Mouse (Mus musculus) layer of hippocampus, postnatal 36 days (tissue): ENCODE measurements around the gene Pde6c. TPM values are rescaled to one million over a fixed set of nuclear protein-coding genes. Genes with fewer than 3 reads are reported as not detected.
A peak's percentile ranks its signal among the peaks of the same experiment; 100 is the strongest.

Experiments used
- DNase-seq, 2 experiments: peaks; one replicate each; pipeline ENCODE4 v3.0.0; 2022
- total RNA-seq, 2 experiments: library from RNA; stranded (reverse); gene quantifications; 2 replicates each; pipeline ENCODE4 v1.2.3; 2021

The Pde6c gene
- total RNA-seq, 2 experiments from 2014 or later = not detected

DNA sequence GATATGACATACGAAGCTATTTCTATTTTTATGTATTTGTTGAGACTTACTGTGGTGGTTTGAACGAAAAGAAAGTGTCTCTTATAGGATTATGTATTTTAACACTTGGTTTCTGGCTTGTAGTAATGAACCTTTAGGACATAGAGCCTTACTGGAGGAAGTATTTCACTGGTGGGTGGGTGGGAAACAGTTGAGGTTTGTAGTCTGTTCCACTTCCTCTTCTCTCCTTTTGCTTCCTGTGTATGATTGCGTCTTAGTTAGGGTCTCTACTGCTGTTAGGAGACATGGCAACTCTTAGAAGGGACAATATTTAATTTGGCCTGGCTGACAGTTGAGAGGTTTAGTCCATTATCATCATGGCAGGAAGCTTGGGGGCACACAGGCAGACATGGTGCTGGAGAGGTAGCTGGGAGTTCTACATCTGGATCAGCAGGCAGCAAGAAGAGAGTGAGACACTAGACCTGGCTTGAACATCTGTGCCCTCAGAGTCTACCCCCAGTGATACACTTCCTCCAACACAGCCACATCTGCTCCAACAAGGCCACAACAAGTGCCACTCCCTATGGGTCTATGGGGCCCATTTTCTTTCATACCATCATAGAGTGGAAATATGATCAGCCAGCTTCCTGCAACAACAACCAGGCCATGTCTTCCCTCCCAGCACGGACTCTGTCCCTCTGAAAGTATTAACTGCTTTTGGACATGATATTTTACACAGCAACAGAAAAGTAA lies 11.1 kb downstream of the Pde6c start:
- DNase-seq = no peak

DNA sequence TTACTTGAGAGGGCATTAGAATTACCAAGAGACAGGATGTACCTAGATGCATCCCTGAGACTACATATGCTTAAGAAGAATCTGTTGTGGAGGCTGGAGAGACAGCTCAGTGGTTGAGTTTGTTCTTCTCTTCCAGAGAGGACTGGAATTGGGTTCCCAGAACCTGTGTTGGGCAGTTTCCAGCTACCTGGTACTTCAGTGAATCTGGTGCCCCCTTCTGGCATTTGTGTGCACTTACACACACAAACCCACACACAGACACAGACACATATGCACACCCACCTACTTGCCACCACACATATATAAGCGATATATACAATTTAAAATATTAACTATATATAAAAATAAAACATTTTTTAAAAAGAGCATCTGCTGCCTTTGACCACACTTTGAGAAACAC lies 23.7 kb downstream of the Pde6c start:
- no peak for DNase-seq

DNA sequence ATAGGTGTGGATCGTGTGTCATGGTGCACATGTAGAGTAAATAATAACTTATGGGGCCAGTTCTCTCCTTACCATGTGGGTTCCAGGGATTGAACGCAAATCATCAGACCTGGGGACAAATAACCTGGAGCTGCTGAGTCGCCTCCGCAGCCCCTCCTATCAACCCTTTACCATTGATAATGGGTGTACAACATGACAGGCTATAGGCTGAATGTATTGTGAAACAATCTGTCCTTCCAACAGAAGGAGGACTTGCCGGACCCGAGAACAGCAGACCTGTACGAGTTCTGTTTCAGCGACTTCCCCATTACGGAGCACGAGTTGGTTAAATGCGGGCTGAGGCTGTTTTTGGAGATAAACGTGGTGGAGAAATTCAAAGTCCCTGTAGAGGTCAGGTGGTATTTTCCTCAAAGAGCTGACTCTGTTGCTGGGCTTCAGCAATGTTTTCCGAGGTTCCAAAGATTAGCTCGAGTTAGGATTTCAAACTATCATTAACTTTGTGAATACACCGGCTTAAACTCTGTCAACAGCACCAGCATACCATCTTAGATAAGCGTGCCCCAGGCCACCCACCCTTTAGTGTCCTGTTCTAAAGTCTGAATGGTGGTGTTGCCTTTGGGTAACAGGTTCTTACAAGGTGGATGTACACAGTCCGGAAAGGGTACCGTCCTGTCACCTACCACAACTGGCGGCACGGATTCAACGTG lies 29.2 kb downstream of the Pde6c start:
- DNase-seq = no peak

DNA sequence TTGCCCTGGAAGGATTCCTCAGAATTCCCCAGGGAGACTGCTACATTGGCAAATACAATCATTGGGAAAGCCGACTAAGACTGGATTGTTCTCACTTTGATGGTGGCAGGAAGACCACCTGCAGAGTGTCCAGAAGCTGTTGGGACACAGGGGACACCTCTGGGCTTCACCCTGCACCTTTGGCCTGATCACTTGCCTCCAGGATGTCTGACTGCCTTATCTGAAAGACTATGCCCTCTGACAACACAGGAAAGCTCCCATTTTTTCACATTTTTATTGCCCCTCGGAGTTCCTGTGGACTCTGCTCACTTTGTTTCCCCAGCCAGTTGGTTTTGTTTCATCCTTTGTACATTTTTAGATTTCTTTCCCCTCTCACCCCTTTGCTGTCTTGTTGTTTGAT lies 32.1 kb downstream of the Pde6c start:
- DNase-seq = no peak

DNA sequence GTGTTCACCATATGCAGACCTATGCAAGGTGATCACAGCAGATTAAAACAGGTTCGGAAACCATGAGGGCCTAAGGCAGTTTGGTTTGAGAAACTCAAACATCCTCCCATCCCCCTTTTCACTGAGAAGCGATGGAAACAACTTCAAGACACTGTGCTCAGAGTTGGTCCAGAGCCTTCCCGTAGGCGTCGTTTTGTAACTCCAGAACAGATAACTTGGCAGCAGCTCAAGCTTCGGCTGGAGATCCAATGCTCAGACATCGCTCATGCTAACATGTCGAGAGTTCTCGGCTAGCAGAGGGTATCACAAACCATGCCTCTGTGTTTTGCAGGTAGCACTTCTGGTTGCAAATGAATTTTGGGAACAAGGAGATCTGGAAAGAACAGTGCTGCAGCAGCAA lies 47.1 kb downstream of the Pde6c start:
- no peak for DNase-seq

DNA sequence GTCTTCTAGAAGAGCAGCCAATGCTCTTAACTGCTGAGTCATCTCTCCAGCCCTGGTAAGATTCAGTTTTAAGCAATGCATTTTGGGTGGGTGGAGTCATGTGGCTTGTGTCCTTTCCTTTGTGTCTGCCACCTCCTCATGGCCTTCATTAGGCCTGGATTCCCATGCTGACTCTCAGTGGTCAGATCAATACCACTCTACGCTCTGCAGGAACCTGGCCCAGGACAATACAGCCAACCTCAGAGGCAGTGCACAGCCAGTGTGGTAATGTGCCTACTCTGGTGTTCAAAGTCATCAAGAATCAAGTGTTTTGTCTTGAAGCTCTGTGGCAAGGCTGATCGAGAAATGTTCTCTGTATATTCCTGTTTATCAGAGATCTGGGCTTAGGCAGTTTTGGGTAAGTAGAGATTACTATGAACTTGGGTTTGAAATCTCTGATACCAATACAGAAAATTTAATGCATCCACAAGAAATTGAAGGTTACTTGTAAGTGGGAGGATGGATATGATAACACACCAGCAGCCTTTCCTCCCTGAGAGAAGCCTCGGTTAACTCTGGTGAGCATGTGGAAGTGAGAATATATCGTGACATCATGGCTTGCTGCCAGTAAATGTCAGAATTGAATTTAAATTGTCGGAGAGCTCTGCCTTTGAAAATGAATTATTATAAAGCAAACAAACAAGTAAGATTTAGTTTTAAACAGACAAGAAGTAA lies 54.2 kb downstream of the Pde6c start:
- no peak for DNase-seq

DNA sequence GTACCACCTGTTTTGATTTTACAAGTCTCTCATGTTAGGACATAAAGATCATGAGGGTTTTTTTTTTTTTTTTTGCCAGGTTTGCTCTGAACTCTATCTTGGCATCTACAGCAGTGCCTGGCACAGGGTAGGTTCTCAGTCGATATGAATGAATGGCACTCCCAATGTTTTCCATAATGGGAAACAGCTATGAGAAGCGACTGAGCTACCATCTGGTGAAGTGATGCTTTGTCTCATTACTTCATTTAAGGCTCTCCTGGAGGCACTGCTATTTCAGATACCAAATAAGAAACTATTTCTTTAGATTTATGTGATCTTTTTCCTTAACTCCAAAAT lies 54.7 kb downstream of the Pde6c start:
- DNase-seq = no peak

DNA sequence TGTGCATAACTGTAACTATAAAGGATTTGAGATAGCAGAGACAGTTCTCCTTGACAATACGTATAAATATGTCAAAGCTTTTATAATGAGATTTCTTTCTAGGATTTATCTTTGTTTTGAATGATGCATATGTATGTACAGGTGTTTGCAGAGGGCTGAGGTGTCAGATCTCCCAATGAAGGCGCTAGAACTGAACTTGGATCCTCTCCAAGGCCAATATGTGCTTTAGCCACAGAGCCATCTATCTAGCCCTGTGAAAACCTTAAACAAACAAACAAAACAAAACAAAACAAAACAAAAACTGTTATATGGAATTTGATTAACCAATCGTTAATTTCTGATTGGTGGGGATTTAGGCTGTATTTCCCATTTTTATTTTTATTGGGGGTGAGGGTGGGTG lies 58.0 kb downstream of the Pde6c start:
- no peak for DNase-seq

DNA sequence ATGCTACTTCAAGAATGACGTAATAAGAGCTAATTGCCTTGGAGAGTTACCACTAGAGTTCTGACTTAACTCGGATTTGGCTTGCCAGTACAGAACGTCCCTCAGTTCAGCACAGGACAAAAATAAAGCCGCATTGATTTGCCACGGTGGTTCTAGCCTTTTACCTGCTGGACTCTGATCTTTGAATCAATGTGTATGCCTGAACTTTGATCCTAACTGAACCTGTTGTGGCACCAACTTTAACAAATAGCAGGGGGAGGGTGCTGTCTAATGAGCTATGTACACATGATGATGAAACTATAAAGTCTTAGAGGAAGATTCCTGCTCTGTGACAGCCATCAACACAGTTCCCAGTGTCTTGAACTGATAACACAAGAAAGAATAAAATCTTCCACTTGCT lies 58.9 kb downstream of the Pde6c start:
- DNase-seq = no peak

DNA sequence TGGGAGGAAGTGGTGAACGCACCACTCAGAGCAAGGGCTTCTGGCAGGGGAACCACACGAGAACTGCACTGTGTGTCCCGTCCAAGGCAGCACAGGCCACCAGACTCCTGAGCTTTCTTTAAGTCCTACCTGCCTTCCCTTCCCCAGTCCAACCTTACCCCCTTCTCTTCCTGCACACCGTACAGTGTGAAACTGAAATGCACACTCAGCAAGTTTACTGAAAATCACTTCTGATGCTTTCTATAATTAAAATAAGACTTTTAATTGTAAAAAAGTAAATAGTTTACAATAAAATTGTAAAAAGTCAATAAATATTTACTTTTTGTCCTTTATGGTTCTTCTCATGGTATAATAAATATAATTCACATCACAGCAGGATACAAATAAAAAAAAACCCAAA lies 62.7 kb downstream of the Pde6c start:
- DNase-seq = no peak

DNA sequence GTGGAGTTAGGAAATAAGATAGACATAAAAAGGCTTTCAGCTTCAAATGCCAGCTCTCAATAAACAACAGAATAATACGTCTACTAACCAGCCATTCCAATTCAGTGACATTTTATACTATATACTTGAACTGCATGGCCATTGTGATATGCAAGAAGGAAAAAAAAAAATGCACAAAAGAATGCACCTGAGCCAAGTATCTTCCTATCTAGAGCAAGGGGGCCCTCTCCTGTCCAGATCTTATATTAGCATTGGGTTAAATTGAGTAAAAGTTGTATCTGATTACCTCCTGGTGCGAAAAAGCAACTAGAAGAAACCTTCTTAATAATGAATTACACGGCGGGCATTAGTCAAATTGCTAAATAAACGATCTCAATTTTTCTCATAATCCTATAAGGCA lies 66.2 kb downstream of the Pde6c start:
- no peak for DNase-seq

DNA sequence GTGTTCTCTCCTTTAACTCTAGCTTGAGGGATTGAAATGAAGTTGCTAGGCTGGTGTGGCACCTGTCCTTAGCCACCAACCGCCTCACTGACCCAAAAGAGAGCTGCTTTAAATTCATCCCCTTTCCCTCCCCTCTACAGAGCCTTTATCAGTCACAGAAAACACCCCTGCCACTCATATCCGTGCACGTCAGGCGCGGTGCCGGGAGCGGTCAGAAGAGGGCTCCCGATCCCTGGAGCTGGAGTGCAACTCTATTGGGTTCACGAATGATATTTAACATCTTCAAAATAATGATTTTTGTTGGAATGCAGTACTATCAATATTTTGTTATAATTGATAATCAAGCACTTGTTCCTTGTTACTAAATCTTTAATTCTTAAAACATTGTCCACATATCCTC lies 74.1 kb downstream of the Pde6c start:
- DNase-seq = peak; percentile 30 to 45

DNA sequence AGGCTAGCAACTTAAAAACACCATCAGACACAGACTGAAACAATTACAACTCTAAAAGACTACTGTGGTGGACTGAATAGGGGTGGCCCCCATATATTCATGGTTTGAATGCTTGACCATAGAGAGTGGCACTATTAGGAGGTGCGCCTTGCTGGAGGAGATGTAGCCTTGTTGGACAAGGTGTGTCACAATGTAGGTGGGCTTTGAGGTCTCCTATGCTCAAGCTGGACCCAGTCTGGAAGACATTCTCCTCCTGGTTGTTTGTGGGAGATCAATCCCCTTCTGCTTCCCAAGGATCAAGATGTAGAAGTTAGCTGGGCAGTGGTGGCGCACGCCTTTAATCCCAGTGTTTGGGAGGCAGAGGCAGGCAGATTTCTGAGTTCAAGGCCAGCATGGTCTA lies 85.1 kb downstream of the Pde6c start:
- no peak for DNase-seq

DNA sequence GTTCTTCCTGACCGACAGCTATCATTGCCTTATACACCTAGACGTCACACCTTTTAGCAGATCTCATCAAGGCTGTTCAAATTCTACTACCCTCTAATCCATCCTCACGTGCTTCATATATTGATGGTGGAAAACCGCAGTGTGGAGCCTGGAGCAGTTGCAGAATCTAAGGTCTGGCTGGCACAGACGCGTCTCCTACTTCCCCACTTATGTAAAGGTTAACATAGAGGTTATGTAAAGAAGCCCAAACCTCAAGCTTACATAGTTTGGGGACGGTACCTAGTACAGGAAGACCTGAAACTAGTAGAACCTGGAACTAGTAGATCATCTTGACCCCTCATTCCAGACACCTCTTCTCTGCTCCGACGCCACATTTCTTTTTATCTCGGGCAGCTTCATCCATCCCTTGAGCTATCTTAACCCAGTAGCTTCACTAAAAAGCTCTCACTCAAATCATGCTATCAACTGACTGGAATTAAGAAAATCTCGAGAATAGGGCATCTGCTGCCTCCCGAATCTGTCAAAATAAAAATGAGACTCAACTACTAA lies 90.8 kb downstream of the Pde6c start:
- no peak for DNase-seq

DNA sequence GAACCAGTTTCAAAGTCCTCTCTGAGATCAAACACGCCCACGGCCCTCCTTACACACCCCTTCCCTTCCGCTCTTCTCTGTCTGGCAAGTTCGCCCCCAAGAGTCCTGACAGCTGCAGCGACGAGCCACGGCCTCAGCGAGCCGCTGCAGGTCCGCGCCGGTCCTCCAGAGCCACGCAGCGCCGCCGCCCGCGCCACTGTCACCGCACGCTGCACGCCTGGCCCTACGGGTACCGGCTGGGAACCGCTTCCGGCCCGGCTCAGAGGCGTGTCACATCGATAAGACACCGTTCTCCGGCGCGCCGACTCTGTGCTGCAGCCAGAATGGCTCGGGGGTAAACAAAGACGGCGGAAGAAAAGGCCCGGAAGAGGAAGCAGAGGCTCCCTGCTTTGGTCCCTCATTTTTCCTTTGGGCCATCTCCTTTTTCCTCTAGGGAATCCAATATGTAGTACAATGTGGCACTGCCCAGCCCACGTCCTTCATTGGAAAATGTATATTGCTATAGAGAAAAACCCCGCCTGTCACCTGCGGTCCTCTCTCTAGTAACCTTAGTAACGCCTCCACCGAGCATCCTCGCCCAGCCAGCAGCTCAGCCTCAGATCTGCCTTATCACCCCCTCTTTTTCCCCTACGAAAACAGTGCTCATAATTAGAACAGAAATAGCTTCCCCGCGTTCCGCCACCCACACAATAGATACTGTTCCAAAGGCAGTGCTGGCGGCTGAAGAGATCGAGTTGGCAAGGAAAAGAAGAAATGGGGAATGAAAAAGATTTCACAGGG lies 91.5 kb downstream of the Pde6c start, which contains the start of gene Fra10ac1:
Fra10ac1 (minus strand) TSS at position 252 of the 780 bp plus-strand sequence.
- DNase-seq = peak; percentile 94

DNA sequence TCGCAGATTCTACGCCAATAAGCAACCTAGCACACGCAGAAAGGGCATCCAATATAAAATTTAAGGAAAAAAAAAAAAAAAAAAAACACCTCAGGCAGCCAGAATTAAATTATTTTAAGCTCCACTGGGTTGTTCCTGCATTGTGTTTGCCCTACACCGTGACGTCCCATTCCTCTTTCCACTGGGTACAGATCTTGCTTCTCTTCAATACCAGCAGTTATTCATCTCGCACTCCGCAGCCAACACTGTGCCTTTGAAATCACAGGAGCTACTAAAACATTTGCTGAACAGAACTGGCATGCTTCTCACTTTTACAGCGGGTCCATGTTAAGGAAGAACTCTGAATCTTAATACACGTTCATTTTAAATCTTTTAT lies 92.1 kb downstream of the Pde6c start:
- DNase-seq = peak; percentile 33 to 50

DNA sequence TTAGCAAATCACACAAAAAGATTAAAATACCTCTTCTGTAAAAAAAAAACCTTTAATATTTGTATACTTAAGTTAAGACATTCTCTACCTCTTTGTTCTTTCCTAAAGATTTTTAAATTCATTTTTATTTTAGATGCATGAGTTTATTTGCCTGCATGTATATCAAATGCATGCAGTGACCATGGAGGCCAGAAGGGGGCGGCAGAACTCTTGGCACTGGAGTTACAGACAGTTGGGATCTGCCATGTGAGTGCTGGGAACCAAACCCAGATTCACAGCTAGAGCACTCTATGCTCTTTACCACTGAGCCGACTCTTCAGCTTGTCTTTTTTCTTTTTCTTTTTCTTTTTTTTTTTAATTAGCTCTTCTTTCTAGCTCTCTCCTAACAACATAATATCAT lies 96.1 kb downstream of the Pde6c start:
- DNase-seq = no peak

DNA sequence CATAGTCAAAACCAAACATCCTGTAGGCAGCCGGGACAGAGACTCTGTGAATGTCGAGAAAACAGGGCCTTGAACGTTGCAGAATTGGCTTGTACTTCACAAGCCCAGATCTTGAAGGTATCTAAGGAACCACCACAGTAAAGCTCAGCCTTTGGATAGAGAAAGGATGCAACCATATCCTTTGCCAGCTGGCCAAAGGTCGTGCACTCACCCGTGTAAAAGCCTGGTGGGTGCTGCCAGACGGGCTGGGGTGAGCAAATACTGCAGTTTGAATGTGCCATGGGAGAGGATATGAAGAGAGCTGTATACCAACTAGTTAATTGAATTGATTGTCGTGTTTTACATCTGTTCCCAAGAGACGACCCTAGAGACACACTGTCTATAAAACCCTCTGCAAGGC lies 99.5 kb downstream of the Pde6c start:
- DNase-seq = no peak

DNA sequence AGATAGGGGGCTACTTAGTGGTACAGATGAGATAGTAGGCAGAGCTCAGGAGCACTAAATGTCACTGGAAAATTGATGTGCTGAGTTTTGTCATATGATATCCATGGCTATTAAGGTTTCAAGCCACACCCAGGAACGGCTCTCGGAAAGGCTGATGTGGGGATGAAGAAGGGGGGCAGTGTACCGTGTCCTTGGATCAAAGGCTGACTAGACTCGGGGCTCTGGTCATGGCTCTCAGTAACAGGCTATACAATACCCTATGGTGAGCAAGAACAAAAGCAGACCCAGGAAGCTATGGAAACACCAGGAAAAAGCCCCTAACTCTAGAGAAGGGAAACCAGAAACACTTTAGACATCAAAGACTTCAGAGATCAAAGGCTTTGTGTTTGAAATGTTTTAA lies 99.9 kb downstream of the Pde6c start:
- no peak for DNase-seq
